Mouse (Mus musculus) brown adipose tissue, adult 24 weeks (tissue): ENCODE results near the gene Gorab. TPM values are rescaled to one million over a fixed set of nuclear protein-coding genes. Genes with fewer than 3 reads are reported as not detected.

Experiments
- polyA plus RNA-seq: library from polyadenylated mRNA; stranded (reverse); fragments of >200 nt; gene quantifications from 2 replicates; pipeline ENCODE4 v1.2.4, GENCODE M21; 2012; ENCODE audit not compliant: missing spikeins, insufficient read depth, insufficient read length

The Gorab gene
- polyA plus RNA-seq, 1 experiment = 5.5 TPM

Other genes starting within 250 kb of the Gorab start
- gene Prrx1, start 90.0 kb downstream of the Gorab start, polyA plus RNA-seq = 10.2 and 10.3 TPM in 2 replicates